Mouse (Mus musculus) E14TG2a.4 (cell line): ENCODE measurements around the gene Cwc25.

ENCODE experiments used
- CTCF ChIP-seq: conservative IDR thresholded peaks from 2 replicates; pipeline ENCODE4 v1.5.1; 2014; ENCODE audit warnings: low read length
- NANOG ChIP-seq: IDR thresholded peaks from 2 replicates; pipeline ENCODE4 v1.6.1; 2014; ENCODE audit warnings: borderline replicate concordance, low read length, mixed read lengths
- POU5F1 ChIP-seq: IDR thresholded peaks from 2 replicates; pipeline ENCODE4 v1.6.1; 2014; ENCODE audit warnings: low read length, borderline replicate concordance

- TF ChIP-seq CTCF (peak; percentile 45), NANOG (peak; percentile 25; the same call in 1 of the 2 replicates), POU5F1 (no peak)
Observed at GRCm38 (mm10) chr11:97801409-97802193, 35.2 kb upstream of the Cwc25 start.
